Mouse (Mus musculus): Measurements from ENCODE around the gene Psmg1.

- no peak for TF ChIP-seq GATA1 (IDR thresholded peaks at IDR 0.05; ENCODE audit: low read length)
- no peak for TF ChIP-seq TAL1 (IDR thresholded peaks at IDR 0.05; ENCODE audit: low read length)
These were observed 39.8 kb upstream of the Psmg1 start for GRCm38 (mm10) chr16:96030476-96031102.

All from erythroblast, embryonic 14.5 days (primary cell).